Mouse (Mus musculus) lung, embryonic 15.5 days (tissue): ENCODE data around the gene Erp29. TPM values are rescaled to one million over a fixed set of nuclear protein-coding genes. Genes with fewer than 3 reads are reported as not detected.

ENCODE experiments used
- ATAC-seq: fragments of 200-750 bp; cut with Nextera tagmentation; 2 replicates; pipeline ENCODE4 v1.8.0; 2017; ENCODE audit warnings: moderate number of reproducible peaks, borderline replicate concordance; ENCODE audit not compliant: low FRiP score, low TSS enrichment; ENCODE audit errors: extremely low read depth
- H3K27ac ChIP-seq: fragments of 300-500 bp; sonication (generic); 2 replicates; pipeline ENCODE4 v1.5.1; 2015; ENCODE audit warnings: moderate library complexity, mild to moderate bottlenecking, inconsistent platforms
- H3K27me3 ChIP-seq: fragments of 300-500 bp; sonication (generic); 2 replicates; pipeline ENCODE4 v1.6.1; 2015; ENCODE audit warnings: inconsistent platforms
- H3K36me3 ChIP-seq: fragments of 300-500 bp; sonication (generic); 2 replicates; pipeline ENCODE4 v1.6.1; 2015; ENCODE audit warnings: inconsistent platforms
- H3K4me1 ChIP-seq: fragments of 300-500 bp; sonication (generic); 2 replicates; pipeline ENCODE4 v1.6.1; 2015; ENCODE audit warnings: inconsistent platforms
- H3K4me2 ChIP-seq: fragments of 300-500 bp; sonication (generic); 2 replicates; pipeline ENCODE4 v1.6.1; 2015; ENCODE audit warnings: inconsistent platforms, mild to moderate bottlenecking, moderate library complexity
- H3K4me3 ChIP-seq: fragments of 300-500 bp; sonication (generic); 2 replicates; pipeline ENCODE4 v1.5.1; 2015; ENCODE audit warnings: mild to moderate bottlenecking, inconsistent platforms
- H3K9ac ChIP-seq: fragments of 300-500 bp; sonication (generic); 2 replicates; pipeline ENCODE4 v1.6.1; 2015; ENCODE audit warnings: inconsistent platforms
- H3K9me3 ChIP-seq: fragments of 300-500 bp; sonication (generic); 2 replicates; pipeline ENCODE4 v1.6.1; 2016; ENCODE audit warnings: inconsistent platforms
- WGBS: fragments of 180-500 bp; shearing (Covaris S2); methylation state at CpG from one replicate; pipeline ENCODE4 v1.1.7; 2015; 5-methylcytosine and 5-hydroxymethylcytosine counted together
- polyA plus RNA-seq: library from polyadenylated mRNA; unstranded; fragments of >200 nt; fragmentation: Nextera tagmentation; extraction: Ambion mirVana; gene quantifications from 2 replicates; pipeline ENCODE4 v1.2.1, GENCODE M21; 2015

Erp29 gene
- polyA plus RNA-seq, 1 experiment from 2014 or later = 146 TPM

DNA sequence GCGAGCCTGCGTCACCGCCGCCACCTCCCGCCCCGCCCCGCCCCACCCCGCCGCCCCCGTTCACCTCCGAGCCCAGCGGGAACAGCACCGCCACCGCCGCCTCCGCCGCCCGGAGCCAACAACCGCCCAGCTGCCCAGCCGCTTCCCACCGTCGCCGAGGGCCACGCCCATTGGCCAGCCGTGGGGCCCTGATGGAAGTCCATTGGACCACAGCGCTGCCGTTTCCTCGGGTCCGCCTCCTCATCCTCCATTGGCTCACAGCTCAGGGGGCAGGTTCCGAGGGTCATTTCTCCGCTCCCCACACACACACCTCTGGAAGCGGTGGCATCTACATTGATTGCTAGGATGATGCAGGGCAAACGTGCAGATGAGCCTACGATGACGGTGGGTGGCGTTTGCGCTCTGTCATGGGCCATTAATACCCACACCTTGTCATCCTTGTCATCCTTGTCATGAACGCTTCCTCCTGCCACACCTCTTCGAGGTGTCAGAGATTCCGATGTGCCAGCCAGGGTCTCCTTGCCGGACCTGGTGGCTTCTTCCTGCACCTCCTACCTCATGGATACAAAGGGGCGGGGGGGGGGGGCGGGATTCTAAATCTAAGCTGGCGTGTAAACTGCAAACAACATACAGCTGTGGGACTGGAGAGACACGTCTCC is 66.7 kb downstream of the Erp29 start, which contains the start of gene Trafd1:
Trafd1 (minus strand) TSS at position 172 of the 659 bp plus-strand sequence.
- Histone ChIP-seq H3K27me3 (no peaks in the 10 kb centered on the region), H3K36me3 (peaks cover 11% of the 10 kb centered on the region), H3K4me1 (peaks cover 31% of the 10 kb centered on the region), H3K9ac (peak within 1 kb of the TSS; percentile 82), H3K27ac (peak within 1 kb of the TSS; percentile 90), H3K4me3 (peak within 1 kb of the TSS; percentile 78), H3K4me2 (peak within 1 kb of the TSS; percentile 77), H3K9me3 (no peaks in the 10 kb centered on the region)
- under 1% methylated on average over 31 of the region's 45 CpGs for WGBS
- ATAC-seq = peak; percentile 95

DNA sequence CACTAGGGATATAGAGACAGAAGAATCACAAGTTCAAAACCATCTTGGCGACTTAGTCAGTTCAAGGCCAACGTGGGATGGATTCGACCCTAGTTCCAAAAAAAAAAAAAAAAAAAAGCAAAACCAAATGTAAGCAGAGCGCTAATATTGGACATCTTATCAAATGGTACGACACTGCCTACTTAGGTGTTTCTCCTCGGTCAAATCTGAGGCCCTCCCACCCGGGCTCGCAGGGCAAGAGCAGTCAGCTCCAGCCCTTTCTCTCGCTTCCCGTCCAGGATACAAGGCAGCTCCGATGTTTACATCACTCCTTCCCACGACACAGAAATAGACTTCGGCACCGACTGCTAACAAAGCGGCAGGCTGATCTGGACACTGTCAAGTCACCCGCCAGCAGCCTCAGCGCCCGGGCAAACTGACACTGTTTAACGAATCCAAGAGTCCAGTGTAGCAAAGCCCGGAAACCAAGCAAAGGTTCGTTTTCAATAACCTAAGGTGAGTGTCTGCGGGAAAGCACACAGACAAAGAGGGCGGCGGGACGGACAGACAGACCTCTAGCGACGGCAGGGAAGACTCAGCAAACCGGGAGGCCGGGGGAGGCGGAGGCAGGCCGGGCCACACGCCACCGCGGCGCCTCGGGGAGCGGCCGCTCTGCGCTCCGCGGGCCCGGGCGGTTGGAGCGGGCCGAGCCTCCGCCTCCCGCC is 67.4 kb downstream of the Erp29 start:
- peak overlapping the region; percentile 77 for H3K4me2 ChIP-seq
- no peaks in the 10 kb centered on the region for H3K9me3 ChIP-seq
- WGBS = 2% methylated on average over 29 of the region's 47 CpGs
- ATAC-seq = peak; percentile 66
- no peaks in the 10 kb centered on the region for H3K27me3 ChIP-seq
- H3K27ac ChIP-seq = peak overlapping the region; percentile 90
- H3K4me1 ChIP-seq = peaks cover 31% of the 10 kb centered on the region
- H3K4me3 ChIP-seq = peak overlapping the region; percentile 78
- peaks cover 17% of the 10 kb centered on the region for H3K36me3 ChIP-seq
- peak overlapping the region; percentile 82 for H3K9ac ChIP-seq

- H3K4me3 ChIP-seq = peak overlapping the region; percentile 78
- peaks cover 31% of the 10 kb centered on the region for H3K4me1 ChIP-seq
- peak overlapping the region; percentile 77 for H3K4me2 ChIP-seq
- ATAC-seq = no peak
- peak overlapping the region; percentile 82 for H3K9ac ChIP-seq
- no peak overlapping the region; the same call in 1 of the 2 replicates for H3K27ac ChIP-seq
- H3K9me3 ChIP-seq = no peaks in the 10 kb centered on the region
- H3K27me3 ChIP-seq = no peaks in the 10 kb centered on the region
- peaks cover 23% of the 10 kb centered on the region for H3K36me3 ChIP-seq
- 45% methylated on average over 10 of the region's 10 CpGs for WGBS
Observed at GRCm38 (mm10) chr5:121383857-121384756, 68.2 kb downstream of the Erp29 start.

DNA sequence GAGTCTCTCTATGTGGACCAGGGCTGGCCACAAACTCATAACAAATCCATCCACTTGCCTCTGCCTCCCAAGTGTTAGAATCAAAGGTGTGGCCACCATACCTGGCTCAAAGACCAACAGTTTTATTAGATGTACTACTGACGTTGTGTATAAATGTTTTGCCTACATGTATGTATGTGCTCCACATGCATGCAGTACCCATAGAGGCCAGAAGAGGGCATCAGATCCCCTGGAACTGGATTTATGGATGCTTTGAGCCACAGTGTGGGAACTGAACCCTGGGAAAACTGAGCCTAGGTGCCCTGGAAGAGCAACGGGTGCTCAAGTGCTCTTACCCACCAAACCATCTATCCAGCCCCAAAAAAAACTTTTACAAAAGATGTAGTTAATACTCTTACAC is 71.6 kb downstream of the Erp29 start:
- Histone ChIP-seq H3K36me3 (peaks cover 51% of the 10 kb centered on the region), H3K4me2 (no peak overlapping the region), H3K4me1 (peaks cover 11% of the 10 kb centered on the region), H3K9ac (no peak overlapping the region), H3K27me3 (no peaks in the 10 kb centered on the region), H3K4me3 (no peak overlapping the region), H3K9me3 (no peaks in the 10 kb centered on the region), H3K27ac (no peak overlapping the region)
- no peak for ATAC-seq
- 95% methylated on average over 2 of the region's 2 CpGs for WGBS

- H3K9me3 ChIP-seq = no peaks in the 10 kb centered on the region
- H3K4me3 ChIP-seq = no peak overlapping the region
- no peak for ATAC-seq
- no peak overlapping the region for H3K4me2 ChIP-seq
- H3K9ac ChIP-seq = no peak overlapping the region
- H3K27ac ChIP-seq = no peak overlapping the region
- H3K4me1 ChIP-seq = peaks cover 3% of the 10 kb centered on the region; the same call in 1 of the 2 replicates
- H3K27me3 ChIP-seq = no peaks in the 10 kb centered on the region
- peaks cover 67% of the 10 kb centered on the region for H3K36me3 ChIP-seq
- WGBS = 84% methylated on average over 13 of the region's 13 CpGs
Observed at GRCm38 (mm10) chr5:121378678-121379256, 73.5 kb downstream of the Erp29 start.

Other genes with a start within 250 kb of the Erp29 start
- 563 and 602 TPM in 2 replicates for gene Rpl6, start 248.0 kb downstream of the Erp29 start, polyA plus RNA-seq
- gene Hectd4, start 232.3 kb downstream of the Erp29 start, polyA plus RNA-seq = 4.4 and 4.7 TPM in 2 replicates
- 75.3 and 77.6 TPM in 2 replicates for gene Trafd1, start 66.9 kb downstream of the Erp29 start, polyA plus RNA-seq
- gene Naa25, start 54.6 kb downstream of the Erp29 start, polyA plus RNA-seq = 38.0 and 39.4 TPM in 2 replicates
- 1.8 and 2.3 TPM in 2 replicates for gene Tmem116, start 613 bp downstream of the Erp29 start, polyA plus RNA-seq
- gene Adam1b, start 50.9 kb upstream of the Erp29 start, polyA plus RNA-seq = not detected in 2 replicates
- 1.1 and 1.5 TPM in 2 replicates for gene Adam1a, start 93.0 kb upstream of the Erp29 start, polyA plus RNA-seq
- not detected in 2 replicates for gene Gm42878, start 93.0 kb upstream of the Erp29 start, polyA plus RNA-seq
- gene Mapkapk5, start 93.4 kb upstream of the Erp29 start, polyA plus RNA-seq = 48.2 and 49.2 TPM in 2 replicates
- gene Aldh2, start 141.3 kb upstream of the Erp29 start, polyA plus RNA-seq = 319 and 330 TPM in 2 replicates
- gene Acad12, start 166.4 kb upstream of the Erp29 start, polyA plus RNA-seq = 2.5 and 2.9 TPM in 2 replicates
- 2.8 and 3.0 TPM in 2 replicates for gene Acad10, start 208.0 kb upstream of the Erp29 start, polyA plus RNA-seq
- gene Brap, start 208.1 kb upstream of the Erp29 start, polyA plus RNA-seq = 38.4 and 41.4 TPM in 2 replicates